In genomic region chr5:143757755-143758443, GRCm38 (mm10) we compare ENCODE assay signal across 7 mouse cellular contexts. TPM values are rescaled to one million over a fixed set of nuclear protein-coding genes. Genes with fewer than 3 reads are reported as not detected.
DNase-seq lines count a peak whose midpoint lies in the region; ATAC-seq lines count a peak whose summit lies in the region.

No protein-coding gene starts in this region.

- H3K27me3 ChIP-seq in embryonic facial prominence, embryonic 11.5 days (ENCODE audit: control insufficient read depth, insufficient read depth, low read length) = no peaks in the 10 kb centered on the region
- H3K27me3 ChIP-seq in limb, embryonic 10.5 days (ENCODE audit: low read depth, poor library complexity, severe bottlenecking) = no peaks in the 10 kb centered on the region
- H3K27me3 ChIP-seq in midbrain, embryonic 13.5 days = peaks cover 15% of the 10 kb centered on the region

- H3K36me3 ChIP-seq in embryonic facial prominence, embryonic 11.5 days (replicated peaks; ENCODE audit: control insufficient read depth, insufficient read depth, low read depth, low read length) = no peaks in the 10 kb centered on the region
- H3K36me3 ChIP-seq in limb, embryonic 10.5 days = no peaks in the 10 kb centered on the region
- no peaks in the 10 kb centered on the region for H3K36me3 ChIP-seq in midbrain, embryonic 13.5 days

- WGBS in embryonic facial prominence, embryonic 11.5 days = 18% methylated on average over 28 of the region's 28 CpGs
- 23% methylated on average over 28 of the region's 28 CpGs for WGBS in limb, embryonic 10.5 days
- WGBS in midbrain, embryonic 13.5 days = 14% methylated on average over 28 of the region's 28 CpGs

- peak overlapping the region; percentile 56 for H3K9ac ChIP-seq in embryonic facial prominence, embryonic 11.5 days (replicated peaks; ENCODE audit: low read length)
- H3K9ac ChIP-seq in midbrain, embryonic 13.5 days (replicated peaks) = peak overlapping the region; percentile 63

- DNase-seq in adrenal gland, postnatal 14 days = peak; percentile 95
- DNase-seq in embryonic facial prominence, embryonic 11.5 days (ENCODE audit: low spot score) = peak; percentile 88
- peak; percentile 94 for DNase-seq in kidney, adult 11 months
- peak; percentile 88 for DNase-seq in limb, embryonic 10.5 days (ENCODE audit: low spot score)
- DNase-seq in spleen, adult 12 weeks (ENCODE audit: low spot score) = peak; percentile 40

- H3K4me3 ChIP-seq in embryonic facial prominence, embryonic 11.5 days (ENCODE audit: low read depth, low read length) = peak overlapping the region; percentile 45
- H3K4me3 ChIP-seq in limb, embryonic 10.5 days = peak overlapping the region; percentile 56
- peak overlapping the region; percentile 46 for H3K4me3 ChIP-seq in midbrain, embryonic 13.5 days (replicated peaks)

- H3K4me1 ChIP-seq in embryonic facial prominence, embryonic 11.5 days (ENCODE audit: control insufficient read depth, insufficient read depth, low read length) = no peaks in the 10 kb centered on the region
- peaks cover 17% of the 10 kb centered on the region for H3K4me1 ChIP-seq in limb, embryonic 10.5 days
- H3K4me1 ChIP-seq in midbrain, embryonic 13.5 days (replicated peaks) = peaks cover 13% of the 10 kb centered on the region

- peak overlapping the region; percentile 47 for H3K4me2 ChIP-seq in embryonic facial prominence, embryonic 11.5 days (ENCODE audit: low read depth, low read length)
- H3K4me2 ChIP-seq in midbrain, embryonic 13.5 days (replicated peaks) = peak overlapping the region; percentile 57

- H3K9me3 ChIP-seq in embryonic facial prominence, embryonic 11.5 days (replicated peaks; ENCODE audit: control insufficient read depth, low read length) = no peaks in the 10 kb centered on the region
- no peaks in the 10 kb centered on the region for H3K9me3 ChIP-seq in limb, embryonic 10.5 days (replicated peaks)
- H3K9me3 ChIP-seq in midbrain, embryonic 13.5 days = no peaks in the 10 kb centered on the region

- peak; percentile 92 for ATAC-seq in embryonic facial prominence, embryonic 11.5 days (replicated peaks; ENCODE audit: insufficient number of reproducible peaks, low FRiP score, low TSS enrichment, low read depth)
- peak; percentile 96 for ATAC-seq in granulocyte monocyte progenitor cell, adult 5-6 weeks (replicated peaks; ENCODE audit: poor library complexity, severe bottlenecking)
- ATAC-seq in midbrain, embryonic 13.5 days = peak; percentile 97

- no peak overlapping the region for H3K27ac ChIP-seq in embryonic facial prominence, embryonic 11.5 days (replicated peaks; ENCODE audit: low read depth, low read length)
- H3K27ac ChIP-seq in limb, embryonic 10.5 days = peak overlapping the region; percentile 76
- peak overlapping the region; percentile 45 for H3K27ac ChIP-seq in midbrain, embryonic 13.5 days

RNA-seq across cellular contexts. Expression of gene Usp42, which starts 25.8 kb away (rescaled TPM):
- total RNA-seq in adrenal gland, postnatal 14 days (2021) = 13.5 and 16.8 TPM in 2 replicates
- polyA plus RNA-seq in embryonic facial prominence, embryonic 11.5 days (2014; fragmentation: Nextera tagmentation; extraction: Ambion mirVana) = 27.8 and 31.0 TPM in 2 replicates
- total RNA-seq in granulocyte monocyte progenitor cell, adult 5-6 weeks (2014; fragmentation: Nextera tagmentation) = 15.4 and 19.0 TPM in 2 replicates
- 10.4 and 13.4 TPM in 2 replicates for total RNA-seq in granulocyte monocyte progenitor cell, adult 5-6 weeks (2017)
- 30.5 and 34.7 TPM in 2 replicates for polyA plus RNA-seq in limb, embryonic 10.5 days (2016; fragmentation: Nextera tagmentation; extraction: Ambion mirVana)
- 31.5 and 32.6 TPM in 2 replicates for polyA plus RNA-seq in midbrain, embryonic 13.5 days (2015; fragmentation: Nextera tagmentation; extraction: Ambion mirVana)

RNA-seq across cellular contexts. Expression of gene Eif2ak1, which starts 59.7 kb away (rescaled TPM):
- 33.1 and 34.2 TPM in 2 replicates for total RNA-seq in adrenal gland, postnatal 14 days (2021)
- 54.2 and 56.4 TPM in 2 replicates for polyA plus RNA-seq in embryonic facial prominence, embryonic 11.5 days (2014; fragmentation: Nextera tagmentation; extraction: Ambion mirVana)
- total RNA-seq in granulocyte monocyte progenitor cell, adult 5-6 weeks (2014; fragmentation: Nextera tagmentation) = 28.4 and 29.7 TPM in 2 replicates
- total RNA-seq in granulocyte monocyte progenitor cell, adult 5-6 weeks (2017) = 35.6 and 36.3 TPM in 2 replicates
- polyA plus RNA-seq in limb, embryonic 10.5 days (2016; fragmentation: Nextera tagmentation; extraction: Ambion mirVana) = 46.0 and 51.7 TPM in 2 replicates
- 44.9 and 46.3 TPM in 2 replicates for polyA plus RNA-seq in midbrain, embryonic 13.5 days (2015; fragmentation: Nextera tagmentation; extraction: Ambion mirVana)

Comparison
In these comparisons a context has a peak if more than half of its experiments do, and no peak if none do; other contexts are left out.
1. DNase-seq: peak in every context shown above with its lines; median percentile 95 in adrenal gland, postnatal 14 days; 94 in kidney, adult 11 months; 88 in embryonic facial prominence, embryonic 11.5 days; 88 in limb, embryonic 10.5 days; 40 in spleen, adult 12 weeks.